Mouse (Mus musculus) cortical plate, adult 2 months (tissue): Measurements from ENCODE around the gene Olfr967. TPM values are rescaled to one million over a fixed set of nuclear protein-coding genes. Genes with fewer than 3 reads are reported as not detected.
"Not testable (repeated sequence)": the region's sequence is repeated elsewhere in the genome, so short reads cannot be mapped to it uniquely, and the experiment has no call there.

Source experiments
- H3K27ac ChIP-seq: fragments of 200-500 bp; 2 replicates; pipeline ENCODE4 v1.5.1; 2012; ENCODE audit warnings: low read length, control low read depth, inconsistent platforms; ENCODE audit not compliant: insufficient read depth
- H3K4me1 ChIP-seq: fragments of 200-500 bp; 2 replicates; pipeline ENCODE4 v1.6.1; 2011; ENCODE audit warnings: low read length; ENCODE audit not compliant: control insufficient read depth, insufficient read depth
- H3K4me3 ChIP-seq: fragments of 200-500 bp; 2 replicates; pipeline ENCODE4 v1.5.1; 2011; ENCODE audit warnings: mild to moderate bottlenecking, low read length, control low read depth; ENCODE audit not compliant: insufficient read depth
- CTCF ChIP-seq: fragments of 200-500 bp; IDR thresholded peaks from 2 replicates; pipeline ENCODE4 v1.5.1; 2011; ENCODE audit warnings: mild to moderate bottlenecking, control low read depth, low read length; ENCODE audit not compliant: insufficient read depth; ENCODE audit errors: extremely low read depth
- POLR2A ChIP-seq: fragments of 200-500 bp; IDR thresholded peaks from 2 replicates; pipeline ENCODE4 v1.6.1; 2011; ENCODE audit warnings: mild to moderate bottlenecking, low read length, control low read depth; ENCODE audit not compliant: insufficient read depth; ENCODE audit errors: extremely low read depth
- polyA plus RNA-seq: library from polyadenylated mRNA; depleted of rRNA; stranded (reverse); fragments of >200 nt; gene quantifications from 2 replicates; pipeline ENCODE4 v1.2.3, GENCODE M21; 2012; rRNA removed

Olfr967 gene
- polyA plus RNA-seq: not detected in 2 replicates

- Histone ChIP-seq H3K4me1 (no peaks in the 10 kb centered on the region), H3K27ac (peak within 1 kb of the TSS; percentile 77; the same call in 1 of the 2 replicates), H3K4me3 (no peak within 1 kb of the TSS)
- no peak for TF ChIP-seq CTCF
- no peak for TF ChIP-seq POLR2A
These were observed at the start of gene Olfr967 for GRCm38 (mm10) chr9:39745949-39746348. Gene Olfr967, plus strand, starts transcription at chr9:39746249.

GRCm38 (mm10) chr9:39701123-39701522 lies 44.9 kb upstream of the Olfr967 start:
- not testable (repeated sequence) for H3K27ac ChIP-seq, H3K4me1 ChIP-seq, H3K4me3 ChIP-seq

GRCm38 (mm10) chr9:39707017-39707416 lies 39.0 kb upstream of the Olfr967 start, which contains the start of gene Olfr149:
Gene Olfr149, minus strand, starts transcription at chr9:39707117.
- no peaks in the 10 kb centered on the region for H3K4me1 ChIP-seq
- H3K4me3 ChIP-seq: no peak within 1 kb of the TSS
- H3K27ac ChIP-seq: no peak within 1 kb of the TSS
- no peak for TF ChIP-seq CTCF
- no peak for TF ChIP-seq POLR2A

GRCm38 (mm10) chr9:39708958-39709357 lies 37.1 kb upstream of the Olfr967 start:
- TF ChIP-seq POLR2A (no peak), CTCF (no peak)
- Histone ChIP-seq H3K4me3 (no peak overlapping the region), H3K4me1 (no peaks in the 10 kb centered on the region), H3K27ac (no peak overlapping the region)

- Histone ChIP-seq H3K4me1 (no peaks in the 10 kb centered on the region), H3K4me3 (no peak within 1 kb of the TSS), H3K27ac (no peak within 1 kb of the TSS)
- TF ChIP-seq POLR2A (no peak), CTCF (no peak)
These were observed 35.0 kb upstream of the Olfr967 start, which contains the start of gene Olfr965 for GRCm38 (mm10) chr9:39711053-39711452. Gene Olfr965, plus strand, starts transcription at chr9:39711353.

- TF ChIP-seq POLR2A (no peak), CTCF (no peak)
- Histone ChIP-seq H3K4me1 (no peaks in the 10 kb centered on the region), H3K4me3 (no peak within 1 kb of the TSS), H3K27ac (no peak within 1 kb of the TSS)
These were observed 15.4 kb upstream of the Olfr967 start, which contains the start of gene Olfr150 for GRCm38 (mm10) chr9:39730678-39731077. Gene Olfr150, plus strand, starts transcription at chr9:39730978.

GRCm38 (mm10) chr9:39740741-39741140 lies 5.3 kb upstream of the Olfr967 start:
- no peak overlapping the region for H3K27ac ChIP-seq
- TF ChIP-seq POLR2A (no peak), CTCF (no peak)
- H3K4me1 ChIP-seq: no peaks in the 10 kb centered on the region
- H3K4me3 ChIP-seq: no peak overlapping the region

GRCm38 (mm10) chr9:39746428-39746827 lies 379 bp downstream of the Olfr967 start:
- Histone ChIP-seq H3K4me1 (no peaks in the 10 kb centered on the region), H3K27ac (0 out of 2 replicates have a peak overlapping the region, but pooled peaks have one; percentile 77), H3K4me3 (no peak overlapping the region)
- TF ChIP-seq CTCF (no peak), POLR2A (no peak)

- no peak for TF ChIP-seq CTCF
- TF ChIP-seq POLR2A: no peak
- H3K27ac ChIP-seq: no peak within 1 kb of the TSS
- no peaks in the 10 kb centered on the region for H3K4me1 ChIP-seq
- no peak within 1 kb of the TSS for H3K4me3 ChIP-seq
These were observed 37.1 kb downstream of the Olfr967 start, which contains the start of gene Olfr968 for GRCm38 (mm10) chr9:39783153-39783552. Gene Olfr968, minus strand, starts transcription at chr9:39783253.

GRCm38 (mm10) chr9:39790558-39790957 lies 44.5 kb downstream of the Olfr967 start, which contains the start of gene Olfr969:
Gene Olfr969, plus strand, starts transcription at chr9:39790945.
- H3K4me3 ChIP-seq: no peak within 1 kb of the TSS
- TF ChIP-seq POLR2A: no peak
- no peak for TF ChIP-seq CTCF
- no peak within 1 kb of the TSS for H3K27ac ChIP-seq
- no peaks in the 10 kb centered on the region for H3K4me1 ChIP-seq

Other genes with a start within 250 kb of the Olfr967 start
- gene Olfr957, start 230.4 kb upstream of the Olfr967 start, polyA plus RNA-seq: not detected in 2 replicates
- not detected in 2 replicates for gene Olfr958, start 192.2 kb upstream of the Olfr967 start, polyA plus RNA-seq
- not detected in 2 replicates for gene Olfr959, start 170.7 kb upstream of the Olfr967 start, polyA plus RNA-seq
- 1.7 and 2.0 TPM in 2 replicates for gene AW551984, start 141.8 kb upstream of the Olfr967 start, polyA plus RNA-seq
- not detected in 2 replicates for gene Olfr148, start 135.6 kb upstream of the Olfr967 start, polyA plus RNA-seq
- gene Olfr960, start 124.9 kb upstream of the Olfr967 start, polyA plus RNA-seq: not detected in 2 replicates
- not detected in 2 replicates for gene Olfr961, start 101.2 kb upstream of the Olfr967 start, polyA plus RNA-seq
- gene Olfr963, start 79.0 kb upstream of the Olfr967 start, polyA plus RNA-seq: not detected in 2 replicates
- not detected in 2 replicates for gene Olfr149, start 39.1 kb upstream of the Olfr967 start, polyA plus RNA-seq
- not detected in 2 replicates for gene Olfr965, start 34.9 kb upstream of the Olfr967 start, polyA plus RNA-seq
- not detected in 2 replicates for gene Olfr150, start 15.3 kb upstream of the Olfr967 start, polyA plus RNA-seq
- gene Olfr968, start 37.0 kb downstream of the Olfr967 start, polyA plus RNA-seq: not detected in 2 replicates
- gene Olfr969, start 44.7 kb downstream of the Olfr967 start, polyA plus RNA-seq: not detected in 2 replicates
- not detected in 2 replicates for gene Olfr970, start 62.6 kb downstream of the Olfr967 start, polyA plus RNA-seq
- gene Olfr971, start 90.6 kb downstream of the Olfr967 start, polyA plus RNA-seq: not detected in 2 replicates
- not detected in 2 replicates for gene Olfr972, start 120.2 kb downstream of the Olfr967 start, polyA plus RNA-seq
- gene Olfr229, start 161.1 kb downstream of the Olfr967 start, polyA plus RNA-seq: not detected in 2 replicates
- gene Olfr974, start 191.3 kb downstream of the Olfr967 start, polyA plus RNA-seq: not detected in 2 replicates
- gene Olfr975, start 205.8 kb downstream of the Olfr967 start, polyA plus RNA-seq: not detected in 2 replicates
- gene Olfr976, start 214.9 kb downstream of the Olfr967 start, polyA plus RNA-seq: not detected in 2 replicates
- not detected in 2 replicates for gene Olfr978, start 245.9 kb downstream of the Olfr967 start, polyA plus RNA-seq